Mouse (Mus musculus) ovary, adult 10 weeks (tissue): ENCODE data around the gene Nxf1. TPM values are rescaled to one million over a fixed set of nuclear protein-coding genes. Genes with fewer than 3 reads are reported as not detected.

Experiments used
- polyA plus RNA-seq: library from polyadenylated mRNA; stranded (reverse); fragments of 350-450 nt; fragmentation: Illumina TruSeq; extraction: RNeasy Lipid Tissue Mini Kit (QIAGEN cat#74804); gene quantifications from one replicate; pipeline ENCODE4 v1.2.3, GENCODE M21; 2014

The Nxf1 gene
- 63.1 TPM for polyA plus RNA-seq

GRCm38 (mm10) chr19:8756635-8757387, at the start of gene Nxf1:
Gene Nxf1, plus strand, starts transcription at chr19:8757073.

GRCm38 (mm10) chr19:8722907-8723573, 33.8 kb upstream of the Nxf1 start, which contains the start of gene Slc3a2:
Gene Slc3a2, minus strand, starts transcription at chr19:8723369.

GRCm38 (mm10) chr19:8735389-8736159, 21.3 kb upstream of the Nxf1 start, which contains the start of gene Wdr74:
Gene Wdr74, plus strand, starts transcription at chr19:8735827.

GRCm38 (mm10) chr19:8740603-8741002, 16.3 kb upstream of the Nxf1 start, which contains the start of gene 1700092M07Rik:
Gene 1700092M07Rik, plus strand, starts transcription at chr19:8740718.

GRCm38 (mm10) chr19:8741243-8741869, 15.5 kb upstream of the Nxf1 start, which contains the start of gene Stx5a:
Gene Stx5a, plus strand, starts transcription at chr19:8741413.

GRCm38 (mm10) chr19:8770567-8771270, 13.8 kb downstream of the Nxf1 start, which contains the start of gene Tmem223:
Gene Tmem223, plus strand, starts transcription at chr19:8770996.

GRCm38 (mm10) chr19:8774086-8774835, 17.4 kb downstream of the Nxf1 start, which contains the start of gene Tmem179b:
Gene Tmem179b, minus strand, starts transcription at chr19:8774467.

GRCm38 (mm10) chr19:8786008-8786781, 29.3 kb downstream of the Nxf1 start, which contains the start of gene Taf6l:
Gene Taf6l, minus strand, starts transcription at chr19:8786417.

GRCm38 (mm10) chr19:8798264-8798946, 41.5 kb downstream of the Nxf1 start, which contains the start of gene Polr2g:
Gene Polr2g, minus strand, starts transcription at chr19:8798577.

GRCm38 (mm10) chr19:8802130-8802821, 45.4 kb downstream of the Nxf1 start, which contains the start of gene Zbtb3:
Gene Zbtb3, plus strand, starts transcription at chr19:8802555.

GRCm38 (mm10) chr19:8818801-8819595, 62.1 kb downstream of the Nxf1 start, which contains the start of gene Ttc9c:
Gene Ttc9c, minus strand, starts transcription at chr19:8819333.

GRCm38 (mm10) chr19:8819596-8820423, 62.9 kb downstream of the Nxf1 start, which contains the start of gene Hnrnpul2:
Gene Hnrnpul2, plus strand, starts transcription at chr19:8820010.

